Mouse (Mus musculus): ENCODE measurements around the gene Srsf2.

GRCm38 (mm10) chr11:116806136-116807071 is 46.5 kb downstream of the Srsf2 start:
- TF ChIP-seq CHD2 (IDR thresholded peaks at IDR 0.05; ENCODE audit: low read depth, low read length) (no peak), MAFK (IDR thresholded peaks at IDR 0.05; ENCODE audit: insufficient read depth, low read depth, low read length) (no peak), ZC3H11A (IDR thresholded peaks at IDR 0.05; ENCODE audit: borderline replicate concordance, low read depth, low read length) (no peak), ZNF384 (IDR thresholded peaks at IDR 0.05; ENCODE audit: low read depth, low read length) (no peak)

All from ES-E14 (cell line).